Mouse (Mus musculus): ENCODE measurements around the gene Sox5.

Gene Sox5

GRCm38 (mm10) chr6:143941291-143941785 is 840.4 kb downstream of the Sox5 start:
- no peak for DNase-seq (ENCODE audit: low spot score)

DNA sequence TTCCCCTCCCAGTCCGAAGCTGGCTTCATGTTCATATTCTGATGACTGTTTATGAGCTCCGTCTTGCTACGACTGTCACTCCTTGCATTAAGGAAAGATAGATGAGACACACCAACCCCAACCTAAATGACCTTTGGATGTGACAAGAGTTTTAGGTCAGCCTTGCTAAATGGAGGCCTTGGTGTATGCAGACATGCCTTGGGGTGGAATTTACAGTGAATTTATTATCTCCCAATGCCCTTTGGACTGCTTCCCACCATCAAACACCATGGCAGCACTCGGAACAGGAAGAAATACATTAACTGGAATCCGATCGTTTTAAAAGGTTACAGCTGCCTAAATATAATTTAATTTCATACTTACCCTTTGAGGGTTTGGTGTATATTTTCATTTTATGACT is 858.6 kb downstream of the Sox5 start:
- DNase-seq (ENCODE audit: low spot score) = no peak

- no peak for DNase-seq (ENCODE audit: low spot score)
Observed at GRCm38 (mm10) chr6:143918405-143918947, 863.3 kb downstream of the Sox5 start.

GRCm38 (mm10) chr6:143916152-143916735 is 865.5 kb downstream of the Sox5 start:
- DNase-seq (ENCODE audit: low spot score) = no peak

DNA sequence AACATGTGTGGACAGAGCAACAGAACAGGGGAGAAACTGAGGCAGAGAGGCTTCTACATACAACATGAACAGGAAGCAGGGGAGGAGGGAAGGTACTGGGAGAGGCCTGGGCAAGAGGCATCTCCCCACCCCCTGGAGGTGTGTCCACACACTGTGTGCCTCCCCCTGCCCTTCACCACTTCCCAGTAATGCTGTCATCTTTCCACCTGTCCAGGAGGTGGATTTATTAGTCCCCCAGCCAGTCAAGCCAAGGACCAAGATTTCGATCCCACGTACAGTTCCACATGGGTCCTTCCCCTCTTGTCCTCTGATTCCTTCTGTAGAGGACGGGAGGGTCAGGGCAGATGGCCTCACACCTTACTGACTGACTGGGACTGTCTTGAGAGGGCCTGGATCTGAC is 866.1 kb downstream of the Sox5 start:
- DNase-seq (ENCODE audit: low spot score) = no peak

DNA sequence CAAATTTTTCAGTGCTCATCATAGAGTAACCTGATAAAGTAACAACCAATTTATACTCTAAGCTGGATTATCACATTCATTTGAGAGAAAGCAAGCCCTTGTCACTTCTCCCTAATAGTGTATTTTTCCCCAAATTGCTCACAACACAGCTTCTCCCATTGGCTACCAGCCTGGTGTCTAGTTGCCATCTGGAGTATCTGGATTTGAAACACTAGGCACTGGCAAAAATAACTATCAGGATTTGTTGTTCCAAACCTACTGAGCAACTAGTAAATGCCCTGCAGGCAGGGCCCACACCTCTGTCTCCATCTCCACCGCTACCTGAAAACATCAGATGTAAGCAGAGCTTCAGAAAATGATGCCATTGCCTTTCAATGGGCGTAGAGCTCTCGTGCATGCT is 869.5 kb downstream of the Sox5 start:
- no peak for DNase-seq (ENCODE audit: low spot score)

GRCm38 (mm10) chr6:143904693-143905031 is 877.1 kb downstream of the Sox5 start:
- DNase-seq (ENCODE audit: low spot score) = no peak

- DNase-seq (ENCODE audit: low spot score) = no peak
Observed at GRCm38 (mm10) chr6:143903981-143904692, 877.6 kb downstream of the Sox5 start.

DNA sequence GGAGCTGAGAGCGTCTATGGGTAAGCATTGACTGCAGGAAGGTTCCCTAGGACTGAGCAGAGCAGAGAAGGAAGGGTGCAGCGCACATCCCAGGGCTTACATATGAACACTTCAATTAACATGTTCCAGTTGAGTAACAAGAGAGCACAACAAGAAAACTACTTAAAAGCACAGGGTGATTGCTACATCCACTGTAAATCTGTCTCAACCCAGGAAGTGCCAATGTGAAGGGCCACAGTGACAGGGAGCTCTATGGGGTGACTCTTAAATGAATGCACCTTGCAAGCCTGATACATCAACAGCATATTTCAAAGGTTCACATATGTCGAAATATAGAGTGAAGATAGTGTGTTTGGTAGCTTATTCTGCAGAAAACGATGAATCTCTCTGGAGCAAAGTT is 880.9 kb downstream of the Sox5 start:
- no peak for DNase-seq (ENCODE audit: low spot score)

- DNase-seq (ENCODE audit: low spot score) = no peak
Observed at GRCm38 (mm10) chr6:143895092-143895491, 886.7 kb downstream of the Sox5 start.

GRCm38 (mm10) chr6:143892869-143893268 is 888.9 kb downstream of the Sox5 start:
- no peak for DNase-seq (ENCODE audit: low spot score)

- DNase-seq (ENCODE audit: low spot score) = no peak
Observed at GRCm38 (mm10) chr6:143888556-143888955, 893.2 kb downstream of the Sox5 start.

GRCm38 (mm10) chr6:143878525-143878924 is 903.3 kb downstream of the Sox5 start:
- DNase-seq (ENCODE audit: low spot score) = no peak

GRCm38 (mm10) chr6:143868790-143869189 is 913.0 kb downstream of the Sox5 start:
- DNase-seq (ENCODE audit: low spot score) = no peak

GRCm38 (mm10) chr6:143868155-143868685 is 913.6 kb downstream of the Sox5 start:
- DNase-seq (ENCODE audit: low spot score) = no peak

- no peak for DNase-seq (ENCODE audit: low spot score)
Observed at GRCm38 (mm10) chr6:143867029-143867428, 914.7 kb downstream of the Sox5 start.

DNA sequence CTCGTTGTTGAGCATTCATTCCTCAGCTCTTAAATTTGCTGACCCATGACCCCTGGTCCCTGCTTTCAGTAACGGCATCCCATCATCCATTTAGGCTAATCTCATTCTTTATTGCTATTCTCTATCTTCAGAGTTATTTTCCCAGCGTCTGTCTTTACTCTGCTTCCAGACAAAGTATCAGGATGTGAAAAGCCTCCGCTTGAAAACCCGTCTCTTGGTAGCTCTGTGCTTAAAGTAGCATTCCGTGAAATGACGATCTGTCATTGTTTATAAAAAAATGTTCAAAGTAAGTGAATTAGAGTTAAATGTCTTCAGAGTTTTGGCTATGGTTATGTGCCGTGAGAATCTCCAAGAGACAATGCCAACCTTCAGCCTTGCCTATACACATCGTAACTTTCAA is 915.2 kb downstream of the Sox5 start:
- DNase-seq (ENCODE audit: low spot score) = no peak

DNA sequence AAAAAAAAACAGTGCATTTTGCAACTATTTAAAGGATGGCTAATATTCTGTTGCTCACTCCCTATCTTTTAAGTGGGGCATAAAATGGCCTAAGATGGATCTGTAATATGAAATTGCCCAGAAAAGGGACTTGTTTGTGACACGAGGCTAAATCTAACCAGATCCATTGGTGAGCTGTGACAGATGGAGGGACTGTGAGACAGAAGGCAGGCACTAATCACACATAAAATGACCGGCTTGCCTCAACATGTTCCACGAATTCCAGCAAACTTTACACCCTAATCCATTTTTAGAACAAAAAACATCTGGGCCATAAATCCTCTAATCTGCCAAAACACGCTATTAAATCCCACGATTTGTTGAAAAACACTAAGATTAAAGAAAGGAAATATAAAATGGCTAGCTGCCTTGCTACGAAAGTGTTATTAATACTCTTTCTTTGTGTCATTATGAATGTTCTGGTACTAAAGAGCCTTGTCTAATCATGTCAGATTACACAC is 919.1 kb downstream of the Sox5 start:
- no peak for DNase-seq (ENCODE audit: low spot score)

DNA sequence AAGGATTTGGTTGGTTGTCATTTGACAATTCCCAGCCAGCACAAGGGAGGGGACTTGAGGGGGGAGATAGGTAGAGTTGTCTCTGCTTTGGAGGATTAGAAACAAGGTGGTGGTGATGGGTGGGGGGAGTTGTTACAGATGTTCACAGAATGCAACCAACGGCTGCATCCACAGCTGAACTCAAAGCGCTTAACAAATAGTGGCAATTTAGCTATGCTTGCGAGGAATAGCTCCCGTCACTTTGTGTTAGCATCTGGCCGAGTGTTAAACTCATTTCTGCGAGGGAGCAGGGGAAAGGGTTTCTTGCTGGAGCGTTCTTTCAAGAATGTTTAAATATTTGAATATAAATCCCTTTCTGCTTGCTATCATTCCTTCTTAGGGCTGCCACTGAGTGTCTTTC is 921.7 kb downstream of the Sox5 start:
- no peak for DNase-seq (ENCODE audit: low spot score)

GRCm38 (mm10) chr6:143859535-143859934 is 922.2 kb downstream of the Sox5 start:
- DNase-seq (ENCODE audit: low spot score) = no peak

GRCm38 (mm10) chr6:143858551-143858950 is 923.2 kb downstream of the Sox5 start:
- no peak for DNase-seq (ENCODE audit: low spot score)

DNA sequence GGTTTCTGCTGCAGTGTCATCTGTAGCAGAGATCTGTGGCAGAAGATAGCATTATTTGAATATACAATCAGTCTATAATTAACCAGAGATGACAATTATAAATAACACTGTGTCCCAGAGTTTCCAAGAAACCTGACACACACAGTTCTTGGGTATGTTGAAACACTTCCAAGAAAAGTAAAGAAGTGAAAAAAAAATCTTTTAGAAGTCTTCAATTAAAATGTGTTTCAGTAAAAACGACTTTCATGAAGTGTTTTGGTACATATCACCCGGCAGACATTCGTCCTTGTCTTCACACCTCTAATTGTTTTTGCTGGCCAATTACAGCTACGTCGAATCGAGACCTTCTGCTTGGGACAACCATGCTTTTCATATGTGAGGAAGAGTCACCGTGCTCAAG is 924.4 kb downstream of the Sox5 start:
- DNase-seq (ENCODE audit: low spot score) = no peak

DNA sequence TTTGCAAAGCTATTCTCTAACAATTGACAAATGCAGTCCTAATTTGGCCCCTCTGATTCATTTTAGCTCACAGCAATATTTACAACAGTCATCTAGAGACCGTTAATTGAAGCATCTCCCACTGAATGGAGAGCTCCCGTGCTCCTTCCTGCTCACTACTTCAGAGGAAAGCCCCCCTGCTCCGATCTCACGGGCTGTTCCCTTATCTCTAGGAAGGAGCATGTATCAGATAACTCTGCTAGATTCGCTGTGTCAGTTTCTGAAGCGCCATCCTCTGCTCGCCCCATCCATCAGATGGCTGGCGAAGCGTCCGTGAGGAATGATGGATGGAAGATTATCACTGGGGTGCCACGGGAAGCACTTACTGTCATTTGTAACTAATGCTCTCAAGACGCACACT is 926.4 kb downstream of the Sox5 start:
- no peak for DNase-seq (ENCODE audit: low spot score)
